Mouse (Mus musculus): ENCODE data around the gene Il31ra.

DNA sequence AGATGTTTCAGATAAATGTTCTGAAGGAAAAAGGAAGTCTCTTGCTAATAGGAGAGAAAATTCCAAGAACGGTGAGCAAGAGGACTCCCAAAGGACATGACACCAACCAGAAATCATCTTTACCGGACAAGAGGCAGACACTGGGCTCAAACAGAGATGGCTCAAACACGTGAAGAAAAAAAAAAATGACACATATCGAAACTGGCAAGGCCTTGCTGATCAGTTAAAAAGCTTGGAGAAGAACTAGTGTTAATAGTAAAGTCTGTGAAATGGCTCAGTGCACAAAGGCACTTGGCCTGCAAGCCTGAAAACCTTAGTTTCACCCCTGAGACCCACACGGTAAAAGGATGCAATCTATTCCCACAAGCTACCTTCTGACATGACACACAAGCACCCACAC lies 23.4 kb downstream of the Il31ra start:
- no peak for TF ChIP-seq MAFK (IDR thresholded peaks at IDR 0.05; ENCODE audit: insufficient read depth, low read depth, low read length)
- TF ChIP-seq HCFC1 (IDR thresholded peaks at IDR 0.05; ENCODE audit: borderline replicate concordance, insufficient read depth, low read length) = no peak
- TF ChIP-seq ZNF384 (IDR thresholded peaks at IDR 0.05; ENCODE audit: low read depth, low read length) = no peak
- TF ChIP-seq ZC3H11A (IDR thresholded peaks at IDR 0.05; ENCODE audit: borderline replicate concordance, low read depth, low read length) = no peak
- TF ChIP-seq CHD2 (IDR thresholded peaks at IDR 0.05; ENCODE audit: low read depth, low read length) = no peak

Measured in ES-E14 (cell line).